Mouse (Mus musculus): ENCODE measurements around the gene Gm7247. TPM values are rescaled to one million over a fixed set of nuclear protein-coding genes. Genes with fewer than 3 reads are reported as not detected.

Gm7247 gene
- polyA plus RNA-seq, 1 experiment = not detected

GRCm38 (mm10) chr14:51486111-51486510 is 124.6 kb downstream of the Gm7247 start:
- H3K27ac ChIP-seq (ENCODE audit: insufficient read depth, low read length) = no peak overlapping the region
- TF ChIP-seq CTCF (IDR thresholded peaks at IDR 0.05; ENCODE audit: extremely low read depth, insufficient read depth, insufficient read length, insufficient replicate concordance) (no peak), POLR2A (IDR thresholded peaks at IDR 0.05; ENCODE audit: low read depth, low read length) (no peak)
- DNase-seq (ENCODE audit: low read depth in 1 of 2, low spot score in 2 of 2) = no peak
- no peaks in the 10 kb centered on the region for H3K4me1 ChIP-seq (ENCODE audit: control insufficient read depth, insufficient read depth, insufficient read length)
- H3K4me3 ChIP-seq (ENCODE audit: extremely low read depth, insufficient read depth, insufficient read length) = no peak overlapping the region
- H3K36me3 ChIP-seq (ENCODE audit: control insufficient read depth, insufficient read depth, low read length) = no peaks in the 10 kb centered on the region
- 91% methylated on average over 1 of the region's 1 CpGs for WGBS
- H3K27me3 ChIP-seq (ENCODE audit: control insufficient read depth, insufficient read depth, low read length) = no peaks in the 10 kb centered on the region

DNA sequence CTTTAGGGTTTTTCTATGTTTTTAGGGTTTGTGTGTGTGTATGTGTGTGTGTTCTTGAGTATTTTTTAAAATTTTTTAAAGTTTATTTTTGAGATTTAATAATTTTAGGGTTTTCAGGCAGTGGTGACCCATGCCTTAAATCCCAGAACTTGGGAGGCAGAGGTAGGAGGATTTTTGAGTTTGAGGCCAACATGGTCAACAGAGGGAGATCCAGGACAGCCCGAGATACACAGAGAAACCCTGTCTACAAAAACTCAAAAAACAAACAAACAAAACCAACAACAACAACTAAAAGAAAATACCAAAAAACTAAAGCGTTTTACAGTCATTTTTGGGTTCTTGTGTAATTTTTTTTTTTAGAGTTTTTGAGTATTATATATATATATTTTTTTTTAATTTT is 134.2 kb downstream of the Gm7247 start:
- no peak for TF ChIP-seq POLR2A (IDR thresholded peaks at IDR 0.05; ENCODE audit: low read depth, low read length)
- no peak for TF ChIP-seq CTCF (IDR thresholded peaks at IDR 0.05; ENCODE audit: extremely low read depth, insufficient read depth, insufficient read length, insufficient replicate concordance)
- Histone ChIP-seq H3K36me3 (ENCODE audit: control insufficient read depth, insufficient read depth, low read length) (no peaks in the 10 kb centered on the region), H3K4me1 (ENCODE audit: control insufficient read depth, insufficient read depth, insufficient read length) (no peaks in the 10 kb centered on the region), H3K27ac (ENCODE audit: insufficient read depth, low read length) (no peak overlapping the region), H3K4me3 (ENCODE audit: extremely low read depth, insufficient read depth, insufficient read length) (no peak overlapping the region), H3K27me3 (ENCODE audit: control insufficient read depth, insufficient read depth, low read length) (no peaks in the 10 kb centered on the region)
- no peak for DNase-seq (ENCODE audit: low read depth in 1 of 2, low spot score in 2 of 2)
- 84% methylated on average over 2 of the region's 2 CpGs for WGBS

DNA sequence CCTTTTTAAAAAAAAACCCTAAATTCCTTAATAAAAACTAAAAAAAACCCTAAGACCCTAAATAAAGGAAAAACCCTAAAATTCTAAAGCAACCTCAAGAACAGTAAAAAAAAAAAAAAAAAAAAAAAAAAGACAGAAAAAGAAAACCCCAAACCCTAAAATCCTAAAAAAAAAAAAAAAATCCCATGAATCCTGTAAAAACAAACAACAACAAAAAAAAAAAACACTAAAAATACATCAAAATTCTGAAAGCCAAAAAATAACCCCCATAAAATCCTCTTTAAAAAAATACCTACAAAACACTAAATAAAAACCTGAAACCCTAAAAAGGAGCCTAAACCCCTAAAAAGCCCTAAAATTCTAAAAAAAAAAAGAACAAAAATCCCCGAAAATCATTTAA is 135.4 kb downstream of the Gm7247 start:
- Histone ChIP-seq H3K36me3 (ENCODE audit: control insufficient read depth, insufficient read depth, low read length) (no peaks in the 10 kb centered on the region), H3K4me1 (ENCODE audit: control insufficient read depth, insufficient read depth, insufficient read length) (no peaks in the 10 kb centered on the region), H3K4me3 (ENCODE audit: extremely low read depth, insufficient read depth, insufficient read length) (no peak overlapping the region), H3K27me3 (ENCODE audit: control insufficient read depth, insufficient read depth, low read length) (no peaks in the 10 kb centered on the region), H3K27ac (ENCODE audit: insufficient read depth, low read length) (no peak overlapping the region)
- 90% methylated on average over 1 of the region's 1 CpGs for WGBS
- no peak for DNase-seq (ENCODE audit: low read depth in 1 of 2, low spot score in 2 of 2)
- TF ChIP-seq CTCF (IDR thresholded peaks at IDR 0.05; ENCODE audit: extremely low read depth, insufficient read depth, insufficient read length, insufficient replicate concordance) (no peak), POLR2A (IDR thresholded peaks at IDR 0.05; ENCODE audit: low read depth, low read length) (no peak)

- Histone ChIP-seq H3K27me3 (ENCODE audit: control insufficient read depth, insufficient read depth, low read length) (no peaks in the 10 kb centered on the region), H3K36me3 (ENCODE audit: control insufficient read depth, insufficient read depth, low read length) (no peaks in the 10 kb centered on the region), H3K4me3 (ENCODE audit: extremely low read depth, insufficient read depth, insufficient read length) (no peak overlapping the region), H3K4me1 (ENCODE audit: control insufficient read depth, insufficient read depth, insufficient read length) (no peaks in the 10 kb centered on the region), H3K27ac (ENCODE audit: insufficient read depth, low read length) (no peak overlapping the region)
- TF ChIP-seq POLR2A (IDR thresholded peaks at IDR 0.05; ENCODE audit: low read depth, low read length) (no peak), CTCF (IDR thresholded peaks at IDR 0.05; ENCODE audit: extremely low read depth, insufficient read depth, insufficient read length, insufficient replicate concordance) (no peak)
- no peak for DNase-seq (ENCODE audit: low read depth in 1 of 2, low spot score in 2 of 2)
- 89% methylated on average over 2 of the region's 2 CpGs for WGBS
Observed at GRCm38 (mm10) chr14:51497958-51498357, 136.4 kb downstream of the Gm7247 start.

- Histone ChIP-seq H3K4me1 (ENCODE audit: control insufficient read depth, insufficient read depth, insufficient read length) (no peaks in the 10 kb centered on the region), H3K27me3 (ENCODE audit: control insufficient read depth, insufficient read depth, low read length) (no peaks in the 10 kb centered on the region), H3K36me3 (ENCODE audit: control insufficient read depth, insufficient read depth, low read length) (no peaks in the 10 kb centered on the region), H3K27ac (ENCODE audit: insufficient read depth, low read length) (no peak overlapping the region), H3K4me3 (ENCODE audit: extremely low read depth, insufficient read depth, insufficient read length) (no peak overlapping the region)
- 90% methylated on average over 2 of the region's 2 CpGs for WGBS
- no peak for TF ChIP-seq POLR2A (IDR thresholded peaks at IDR 0.05; ENCODE audit: low read depth, low read length)
- no peak for DNase-seq (ENCODE audit: low read depth in 1 of 2, low spot score in 2 of 2)
Observed at GRCm38 (mm10) chr14:51499707-51500275, 138.2 kb downstream of the Gm7247 start.

DNA sequence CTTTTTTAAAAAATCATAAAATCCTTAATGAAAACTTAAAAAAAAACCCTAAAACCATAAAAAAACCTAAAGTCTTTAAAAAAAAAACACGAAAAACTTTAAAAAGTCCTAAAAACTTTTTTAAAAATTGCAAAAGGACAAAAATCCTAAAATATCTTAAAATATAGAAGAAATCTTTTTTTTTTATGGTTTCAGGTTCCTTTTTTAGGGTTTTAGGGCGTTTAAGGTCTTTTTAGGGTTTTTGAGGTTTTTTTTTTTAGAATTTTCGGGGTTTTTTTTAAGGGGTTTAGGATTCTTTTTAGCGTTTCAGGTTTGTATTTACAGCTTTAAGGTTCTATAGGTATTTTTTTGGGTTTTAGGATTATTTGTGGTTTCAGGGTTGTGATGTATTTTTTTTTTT is 138.9 kb downstream of the Gm7247 start:
- no peaks in the 10 kb centered on the region for H3K4me1 ChIP-seq (ENCODE audit: control insufficient read depth, insufficient read depth, insufficient read length)
- 35% methylated on average over 4 of the region's 4 CpGs for whole genome bisulfite sequencing
- H3K4me3 ChIP-seq (ENCODE audit: extremely low read depth, insufficient read depth, insufficient read length) = no peak overlapping the region
- no peak for DNase-seq (ENCODE audit: low read depth in 1 of 2, low spot score in 2 of 2)
- H3K27me3 ChIP-seq (ENCODE audit: control insufficient read depth, insufficient read depth, low read length) = no peaks in the 10 kb centered on the region
- no peaks in the 10 kb centered on the region for H3K36me3 ChIP-seq (ENCODE audit: control insufficient read depth, insufficient read depth, low read length)
- no peak overlapping the region for H3K27ac ChIP-seq (ENCODE audit: insufficient read depth, low read length)
- TF ChIP-seq POLR2A (IDR thresholded peaks at IDR 0.05; ENCODE audit: low read depth, low read length) (no peak), CTCF (IDR thresholded peaks at IDR 0.05; ENCODE audit: extremely low read depth, insufficient read depth, insufficient read length, insufficient replicate concordance) (no peak)

- DNase-seq (ENCODE audit: low read depth in 1 of 2, low spot score in 2 of 2) = no peak
- H3K27ac ChIP-seq (ENCODE audit: insufficient read depth, low read length) = no peak overlapping the region
- H3K36me3 ChIP-seq (ENCODE audit: control insufficient read depth, insufficient read depth, low read length) = no peaks in the 10 kb centered on the region
- TF ChIP-seq CTCF (IDR thresholded peaks at IDR 0.05; ENCODE audit: extremely low read depth, insufficient read depth, insufficient read length, insufficient replicate concordance) = no peak
- no peaks in the 10 kb centered on the region for H3K27me3 ChIP-seq (ENCODE audit: control insufficient read depth, insufficient read depth, low read length)
- H3K4me1 ChIP-seq (ENCODE audit: control insufficient read depth, insufficient read depth, insufficient read length) = no peaks in the 10 kb centered on the region
- no peak overlapping the region for H3K4me3 ChIP-seq (ENCODE audit: extremely low read depth, insufficient read depth, insufficient read length)
- WGBS = 96% methylated on average over 8 of the region's 8 CpGs
Observed at GRCm38 (mm10) chr14:51507416-51507815, 145.9 kb downstream of the Gm7247 start.

Data from spleen, adult 2 months (tissue).